Mouse (Mus musculus): ENCODE measurements around the gene Zan. TPM values are rescaled to one million over a fixed set of nuclear protein-coding genes. Genes with fewer than 3 reads are reported as not detected.

Zan gene
- polyA plus RNA-seq, 1 experiment from 2014 or later, result 0.06 TPM

- no peak overlapping the region for H3K4me3 ChIP-seq (ENCODE audit: low read depth, low read length)
- 92% methylated on average over 7 of the region's 7 CpGs for WGBS
- H3K4me2 ChIP-seq (replicated peaks; ENCODE audit: low read depth, low read length), result no peak overlapping the region
- DNase-seq (ENCODE audit: low spot score), result no peak
- no peaks in the 10 kb centered on the region for H3K4me1 ChIP-seq (replicated peaks; ENCODE audit: control insufficient read depth, insufficient read depth, low read length)
- H3K9ac ChIP-seq (ENCODE audit: low read depth, low read length), result no peak overlapping the region
- no peaks in the 10 kb centered on the region for H3K27me3 ChIP-seq (ENCODE audit: control insufficient read depth, insufficient read depth, low read length)
- H3K27ac ChIP-seq (ENCODE audit: low read depth, low read length), result no peak overlapping the region
- H3K36me3 ChIP-seq (ENCODE audit: control insufficient read depth, insufficient read depth, low read length), result no peaks in the 10 kb centered on the region
- H3K9me3 ChIP-seq (ENCODE audit: control insufficient read depth, low read length), result no peaks in the 10 kb centered on the region
- no peak for ATAC-seq (ENCODE audit: low FRiP score)
Observed at GRCm38 (mm10) chr5:137330910-137331309, 146.0 kb downstream of the Zan start.

Other genes starting within 250 kb of the Zan start
- gene Ache, start 189.5 kb downstream of the Zan start, polyA plus RNA-seq (2014; fragmentation: Nextera tagmentation; extraction: Ambion mirVana), result 6.2 and 8.1 TPM in 2 replicates
- gene Ufsp1, start 182.4 kb downstream of the Zan start, polyA plus RNA-seq (2014; fragmentation: Nextera tagmentation; extraction: Ambion mirVana), result 8.6 and 9.0 TPM in 2 replicates
- 138 and 140 TPM in 2 replicates for gene Srrt, start 169.4 kb downstream of the Zan start, polyA plus RNA-seq (2014; fragmentation: Nextera tagmentation; extraction: Ambion mirVana)
- gene Trip6, start 162.7 kb downstream of the Zan start, polyA plus RNA-seq (2014; fragmentation: Nextera tagmentation; extraction: Ambion mirVana), result 27.4 and 28.6 TPM in 2 replicates
- 7.1 and 7.5 TPM in 2 replicates for gene Slc12a9, start 143.5 kb downstream of the Zan start, polyA plus RNA-seq (2014; fragmentation: Nextera tagmentation; extraction: Ambion mirVana)
- gene Ephb4, start 127.0 kb downstream of the Zan start, polyA plus RNA-seq (2014; fragmentation: Nextera tagmentation; extraction: Ambion mirVana), result 21.0 and 21.3 TPM in 2 replicates
- 55.2 and 60.6 TPM in 2 replicates for gene Pop7, start 25.5 kb upstream of the Zan start, polyA plus RNA-seq (2014; fragmentation: Nextera tagmentation; extraction: Ambion mirVana)
- gene Gigyf1, start 41.5 kb upstream of the Zan start, polyA plus RNA-seq (2014; fragmentation: Nextera tagmentation; extraction: Ambion mirVana), result 10.6 and 15.4 TPM in 2 replicates
- gene Epo, start 56.2 kb upstream of the Zan start, polyA plus RNA-seq (2014; fragmentation: Nextera tagmentation; extraction: Ambion mirVana), result 0.38 and 1.1 TPM in 2 replicates
- gene Gnb2, start 56.4 kb upstream of the Zan start, polyA plus RNA-seq (2014; fragmentation: Nextera tagmentation; extraction: Ambion mirVana), result 475 and 483 TPM in 2 replicates
- 45.4 and 47.6 TPM in 2 replicates for gene Actl6b, start 76.5 kb upstream of the Zan start, polyA plus RNA-seq (2014; fragmentation: Nextera tagmentation; extraction: Ambion mirVana)
- 2.5 and 2.7 TPM in 2 replicates for gene Tfr2, start 92.8 kb upstream of the Zan start, polyA plus RNA-seq (2014; fragmentation: Nextera tagmentation; extraction: Ambion mirVana)
- gene Mospd3, start 124.0 kb upstream of the Zan start, polyA plus RNA-seq (2014; fragmentation: Nextera tagmentation; extraction: Ambion mirVana), result 22.6 and 22.9 TPM in 2 replicates
- gene Pcolce, start 136.7 kb upstream of the Zan start, polyA plus RNA-seq (2014; fragmentation: Nextera tagmentation; extraction: Ambion mirVana), result 67.0 and 87.3 TPM in 2 replicates
- 0.15 and 0.27 TPM in 2 replicates for gene Fbxo24, start 151.9 kb upstream of the Zan start, polyA plus RNA-seq (2014; fragmentation: Nextera tagmentation; extraction: Ambion mirVana)
- gene Lrch4, start 152.1 kb upstream of the Zan start, polyA plus RNA-seq (2014; fragmentation: Nextera tagmentation; extraction: Ambion mirVana), result 25.9 and 28.5 TPM in 2 replicates
- gene Gm20605, start 152.1 kb upstream of the Zan start, polyA plus RNA-seq (2014; fragmentation: Nextera tagmentation; extraction: Ambion mirVana), result 5.0 and 6.3 TPM in 2 replicates
- 7.1 TPM in 2 replicates for gene Sap25, start 164.3 kb upstream of the Zan start, polyA plus RNA-seq (2014; fragmentation: Nextera tagmentation; extraction: Ambion mirVana)
- 0.22 and 0.38 TPM in 2 replicates for gene Irs3, start 168.7 kb upstream of the Zan start, polyA plus RNA-seq (2014; fragmentation: Nextera tagmentation; extraction: Ambion mirVana)
- 13.7 TPM in 2 replicates for gene Agfg2, start 207.7 kb upstream of the Zan start, polyA plus RNA-seq (2014; fragmentation: Nextera tagmentation; extraction: Ambion mirVana)